Mouse (Mus musculus) embryonic fibroblast, embryonic 13.5 days (primary cell): ENCODE results near the gene Smarcb1. TPM values are rescaled to one million over a fixed set of nuclear protein-coding genes. Genes with fewer than 3 reads are reported as not detected.

Source experiments
- H3K27ac ChIP-seq: 2 replicates; pipeline ENCODE4 v1.5.1; 2012; ENCODE audit warnings: low read length, control low read depth, inconsistent platforms; ENCODE audit not compliant: insufficient read depth
- H3K4me1 ChIP-seq: 2 replicates; pipeline ENCODE4 v1.6.1; 2011; ENCODE audit warnings: low read length; ENCODE audit not compliant: control insufficient read depth, insufficient read depth
- H3K4me3 ChIP-seq: 2 replicates; pipeline ENCODE4 v1.5.1; 2011; ENCODE audit warnings: mild to moderate bottlenecking, control low read depth, low read length; ENCODE audit not compliant: insufficient read depth
- CTCF ChIP-seq: IDR thresholded peaks from 2 replicates; pipeline ENCODE4 v1.5.1; 2011; ENCODE audit warnings: mild to moderate bottlenecking, control low read depth, low read length, moderate library complexity, borderline replicate concordance; ENCODE audit not compliant: insufficient read depth
- POLR2A ChIP-seq: IDR thresholded peaks from 2 replicates; pipeline ENCODE4 v1.6.1; 2011; ENCODE audit warnings: low read depth, mild to moderate bottlenecking, control low read depth, low read length, moderate library complexity
- polyA plus RNA-seq: library from polyadenylated mRNA; stranded (reverse); fragments of >200 nt; gene quantifications from 2 replicates; pipeline ENCODE4 v1.2.4, GENCODE M21; 2011; ENCODE audit warnings: low read depth; ENCODE audit not compliant: missing spikeins, insufficient read length

The Smarcb1 gene
- polyA plus RNA-seq, 1 experiment, result 77.9 TPM

DNA sequence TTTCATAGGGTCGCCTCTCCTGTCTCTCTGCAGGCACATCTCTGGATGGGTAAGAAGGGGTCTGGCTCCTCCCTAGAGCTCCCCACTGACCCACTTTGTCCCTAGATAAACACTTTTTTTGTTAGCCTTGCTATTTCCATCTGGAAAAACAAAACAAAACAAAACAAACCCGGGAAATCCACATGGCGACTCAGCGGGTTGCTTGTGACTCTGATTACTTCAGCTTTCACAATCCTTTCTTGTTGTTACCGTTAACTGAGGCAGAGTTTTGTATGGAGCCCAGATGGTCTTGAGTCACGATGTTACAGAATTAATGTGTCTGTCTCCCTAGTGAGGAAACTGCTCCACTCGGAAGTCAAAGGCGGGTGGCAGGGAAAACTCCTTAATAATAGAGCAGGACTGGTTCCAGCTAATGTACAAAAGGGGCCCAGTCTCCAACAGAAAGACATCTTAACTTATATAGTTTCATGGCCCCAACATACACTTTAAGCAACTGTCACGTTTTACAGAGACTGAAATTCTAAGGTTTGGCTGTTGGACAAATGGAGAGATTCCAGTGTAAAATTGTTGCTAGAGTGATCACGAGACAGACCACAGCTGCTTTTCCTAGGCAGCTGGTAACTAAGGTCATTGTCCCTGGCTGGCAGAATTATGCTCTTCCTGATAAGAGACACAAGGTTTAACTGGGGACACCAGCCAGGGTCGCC lies 22.8 kb upstream of the Smarcb1 start:
- Histone ChIP-seq H3K4me3 (no peak overlapping the region), H3K4me1 (no peaks in the 10 kb centered on the region; the same call in 1 of the 2 replicates), H3K27ac (peak overlapping the region; percentile 84)
- TF ChIP-seq POLR2A (no peak), CTCF (no peak)

DNA sequence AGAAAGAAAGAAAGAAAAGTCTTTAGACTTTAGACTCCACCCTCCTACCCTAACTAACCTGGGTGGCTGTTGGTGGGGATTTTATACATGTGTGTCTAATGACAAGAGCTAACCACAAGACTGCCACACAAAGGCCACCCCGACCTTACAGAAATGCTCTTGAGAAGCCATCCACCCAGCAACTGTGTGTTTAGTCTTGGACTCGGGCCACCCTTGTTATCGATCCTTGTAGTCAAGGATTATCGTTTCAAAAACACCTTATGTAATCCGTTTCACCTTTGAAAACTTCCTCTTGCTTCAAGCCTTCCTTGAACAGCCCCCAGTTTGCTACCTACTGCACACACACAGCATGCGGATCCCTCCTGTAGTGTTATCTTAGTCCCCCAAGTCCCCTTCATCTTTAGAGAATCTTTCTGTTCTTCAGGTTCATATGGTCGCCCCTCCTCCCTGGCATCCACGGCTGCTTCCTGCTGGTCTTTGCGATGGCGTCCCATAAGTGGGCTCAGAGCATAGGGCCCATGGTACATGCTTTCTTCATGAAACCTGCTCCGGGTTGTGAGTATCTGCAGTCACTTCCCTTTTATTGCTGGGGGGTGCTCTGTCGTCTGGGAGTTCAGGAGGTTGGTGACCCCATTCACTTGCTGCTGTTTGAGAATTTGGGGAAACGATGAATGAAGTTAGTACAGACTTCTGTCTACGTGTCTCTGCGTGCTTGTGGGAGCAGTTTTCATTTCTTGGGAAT lies 21.5 kb upstream of the Smarcb1 start, which contains the start of gene Vpreb3:
Vpreb3 (plus strand) TSS at position 322 of the 742 bp plus-strand sequence.
- no peak for TF ChIP-seq CTCF
- no peak for TF ChIP-seq POLR2A
- Histone ChIP-seq H3K27ac (peak within 1 kb of the TSS; percentile 84), H3K4me1 (no peaks in the 10 kb centered on the region; the same call in 1 of the 2 replicates), H3K4me3 (no peak within 1 kb of the TSS)

DNA sequence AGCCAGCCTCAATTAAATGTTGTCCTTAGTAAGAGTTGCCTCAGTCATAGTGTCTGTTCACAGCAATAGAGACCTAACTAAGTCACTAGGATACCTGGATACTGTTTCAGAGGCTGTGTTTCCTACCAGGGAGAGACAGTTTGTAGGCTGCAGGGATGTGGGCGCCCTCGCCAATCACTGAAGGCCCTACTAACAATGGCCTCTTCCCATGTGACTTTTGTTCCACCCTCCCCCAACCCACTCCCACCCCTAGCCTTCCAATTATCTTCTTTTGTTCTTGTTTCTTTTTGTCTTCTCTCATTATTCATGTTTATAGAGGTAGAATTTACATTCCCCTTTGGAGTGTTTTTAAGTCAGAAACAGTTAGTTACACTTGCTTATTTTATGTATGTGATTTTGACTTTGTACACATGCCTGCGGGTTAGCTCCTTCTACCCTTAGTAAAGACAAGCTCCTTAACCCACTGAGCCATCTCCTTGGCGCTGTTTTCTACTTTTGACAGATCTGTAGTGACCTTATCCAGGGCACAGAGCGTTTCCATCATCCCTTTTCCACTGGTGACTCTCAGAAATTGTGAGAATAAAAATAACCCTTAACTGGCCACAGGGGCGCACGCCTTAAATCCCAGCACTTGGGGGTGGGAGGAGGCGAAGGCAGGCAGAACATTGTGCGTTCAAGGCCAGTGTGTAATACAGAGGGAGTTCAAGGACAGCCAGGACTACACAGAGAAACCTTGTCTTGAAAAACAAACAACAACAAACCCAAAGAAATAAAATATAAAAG lies 19.8 kb upstream of the Smarcb1 start:
- H3K27ac ChIP-seq, result no peak overlapping the region
- H3K4me1 ChIP-seq, result no peaks in the 10 kb centered on the region; the same call in 1 of the 2 replicates
- no peak overlapping the region for H3K4me3 ChIP-seq
- TF ChIP-seq POLR2A (no peak), CTCF (no peak)

DNA sequence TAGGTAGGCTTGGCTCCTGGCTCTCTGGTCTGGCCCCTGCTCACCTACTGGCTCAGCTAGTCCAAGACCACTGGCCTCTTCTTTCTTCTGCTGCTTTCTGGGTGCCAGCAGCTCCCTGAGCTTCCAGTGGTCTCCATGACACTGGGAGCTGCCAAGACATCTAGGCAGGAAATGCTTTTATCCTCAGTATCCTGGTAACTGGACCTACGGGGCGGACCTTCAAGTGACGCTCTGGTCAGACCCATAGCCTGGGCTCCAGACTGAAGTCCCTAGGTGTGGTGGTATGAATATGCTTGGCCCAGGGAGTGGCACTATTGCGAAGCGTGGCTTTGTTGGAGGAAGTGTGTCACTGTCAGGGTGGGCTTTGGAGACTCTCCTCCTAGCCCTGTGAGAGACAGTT lies 19.1 kb upstream of the Smarcb1 start, which contains the start of gene Gm867:
Gm867 (minus strand) TSS at position 153 of the 400 bp plus-strand sequence.
- H3K4me1 ChIP-seq, result no peaks in the 10 kb centered on the region; the same call in 1 of the 2 replicates
- H3K4me3 ChIP-seq, result no peak within 1 kb of the TSS
- no peak for TF ChIP-seq CTCF
- no peak for TF ChIP-seq POLR2A
- H3K27ac ChIP-seq, result no peak within 1 kb of the TSS

DNA sequence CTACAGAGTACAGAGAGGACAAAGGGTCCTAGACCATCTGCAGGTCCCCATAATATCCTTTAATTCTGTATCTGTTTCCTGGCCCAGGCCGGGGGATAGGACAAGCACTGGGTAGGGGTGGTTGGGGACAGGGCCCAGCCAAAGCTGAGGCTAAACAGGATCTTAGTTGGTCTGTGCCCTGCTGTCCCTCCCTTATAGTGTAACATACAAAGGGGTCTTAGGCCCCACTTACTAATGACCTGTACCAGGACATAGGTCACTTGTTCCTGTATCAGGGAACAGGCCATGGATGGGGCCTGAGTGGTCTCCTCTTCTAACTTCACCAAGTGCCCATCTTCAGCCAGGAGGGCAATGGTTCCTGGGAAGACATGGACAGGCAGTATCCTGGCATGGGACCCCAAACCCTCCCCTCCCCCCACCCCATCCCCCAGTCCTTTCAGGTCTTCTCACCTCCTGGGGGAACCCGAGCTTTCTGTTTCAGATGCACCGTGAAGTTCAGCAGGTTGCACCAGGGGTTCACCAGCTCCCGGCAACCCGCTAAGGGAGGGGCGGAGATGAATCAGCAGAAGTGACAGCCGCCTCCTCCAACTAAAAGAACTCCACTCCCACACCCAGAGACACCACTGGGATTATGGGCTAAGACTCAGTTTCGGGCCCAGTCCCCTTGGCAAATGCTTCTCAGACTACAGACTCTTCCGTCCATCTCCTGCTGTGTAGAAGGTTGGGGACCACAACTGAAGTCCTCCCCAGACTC lies 18.2 kb upstream of the Smarcb1 start:
- TF ChIP-seq CTCF (no peak), POLR2A (no peak)
- H3K4me1 ChIP-seq, result peaks cover 3% of the 10 kb centered on the region
- no peak overlapping the region for H3K4me3 ChIP-seq
- H3K27ac ChIP-seq, result no peak overlapping the region

DNA sequence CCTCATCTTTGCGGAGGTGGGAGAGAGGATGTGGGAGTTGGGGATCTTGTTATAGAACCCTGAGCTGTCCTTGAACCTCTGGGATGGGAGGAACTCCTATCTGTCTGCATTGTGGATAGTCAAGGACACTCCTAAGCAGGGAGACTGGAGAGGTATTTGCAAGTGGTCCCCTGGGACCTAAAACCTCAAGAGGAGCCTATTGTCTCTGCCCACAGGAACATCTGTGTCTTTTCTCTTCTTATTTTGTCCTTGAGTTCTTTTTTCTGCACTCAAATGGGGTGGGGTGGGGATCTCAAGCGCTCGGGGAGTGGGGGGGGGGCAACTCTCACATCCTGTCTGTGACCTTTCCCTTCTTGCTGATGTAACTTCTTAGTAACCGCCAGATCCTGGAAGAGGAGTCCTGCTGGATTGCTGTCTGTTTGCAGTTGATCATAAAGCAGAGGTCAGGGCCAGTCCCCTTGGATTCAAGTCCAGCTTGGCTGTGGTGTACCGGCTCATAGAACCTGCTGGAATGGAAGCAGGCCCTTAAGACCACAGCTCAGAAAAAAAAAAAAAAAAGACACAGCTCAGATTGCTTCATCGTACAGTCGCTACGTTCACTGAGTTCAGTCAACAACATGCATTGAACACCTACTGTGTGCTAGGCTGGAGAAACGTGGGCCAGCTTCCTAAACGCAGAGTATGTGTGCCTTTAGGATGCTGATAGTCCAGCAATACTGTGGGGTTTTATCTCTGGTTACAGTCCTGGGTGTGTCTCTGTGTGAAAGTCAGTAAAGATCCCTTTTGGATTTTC lies 16.6 kb upstream of the Smarcb1 start:
- no peak overlapping the region for H3K4me3 ChIP-seq
- no peak for TF ChIP-seq CTCF
- no peak for TF ChIP-seq POLR2A
- peaks cover 3% of the 10 kb centered on the region for H3K4me1 ChIP-seq
- H3K27ac ChIP-seq, result peak overlapping the region; percentile 77

DNA sequence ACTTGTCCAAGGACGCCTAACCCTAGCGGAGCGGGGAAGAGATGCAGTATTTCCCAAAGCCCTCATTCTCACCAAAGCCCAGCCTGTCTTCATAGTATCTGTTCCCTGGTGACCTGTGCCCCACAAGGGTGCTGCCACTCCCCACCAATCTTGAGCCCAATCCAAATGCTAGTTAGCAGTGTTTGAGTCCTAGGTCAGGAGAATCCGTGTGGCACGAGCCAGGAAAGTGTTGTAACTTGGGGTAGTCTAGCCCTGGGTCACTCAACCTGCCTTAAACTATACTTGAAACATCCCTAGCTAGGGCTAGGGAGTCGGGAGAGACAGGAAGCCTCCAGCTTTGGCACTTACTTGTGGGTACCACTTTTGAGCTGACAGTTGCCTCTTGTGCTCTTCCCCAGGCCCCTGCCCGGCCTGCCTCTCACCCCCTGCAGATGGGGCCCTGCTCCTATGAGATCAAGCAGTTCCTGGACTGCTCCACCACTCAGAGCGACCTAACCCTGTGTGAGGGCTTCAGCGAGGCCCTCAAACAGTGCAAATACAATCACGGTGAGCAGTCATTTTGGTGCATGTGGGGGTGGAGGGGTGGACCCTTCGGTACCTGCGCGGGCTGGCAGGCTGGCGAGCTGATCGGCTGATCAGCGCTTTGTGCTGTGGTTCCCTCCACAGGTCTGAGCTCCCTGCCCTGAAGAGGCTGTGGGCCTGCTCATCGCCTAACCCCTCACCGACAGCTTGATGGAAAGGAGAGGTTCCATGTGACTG lies 15.7 kb upstream of the Smarcb1 start:
- TF ChIP-seq POLR2A, result no peak
- TF ChIP-seq CTCF, result no peak
- Histone ChIP-seq H3K27ac (no peak overlapping the region), H3K4me3 (no peak overlapping the region), H3K4me1 (peaks cover 5% of the 10 kb centered on the region)

DNA sequence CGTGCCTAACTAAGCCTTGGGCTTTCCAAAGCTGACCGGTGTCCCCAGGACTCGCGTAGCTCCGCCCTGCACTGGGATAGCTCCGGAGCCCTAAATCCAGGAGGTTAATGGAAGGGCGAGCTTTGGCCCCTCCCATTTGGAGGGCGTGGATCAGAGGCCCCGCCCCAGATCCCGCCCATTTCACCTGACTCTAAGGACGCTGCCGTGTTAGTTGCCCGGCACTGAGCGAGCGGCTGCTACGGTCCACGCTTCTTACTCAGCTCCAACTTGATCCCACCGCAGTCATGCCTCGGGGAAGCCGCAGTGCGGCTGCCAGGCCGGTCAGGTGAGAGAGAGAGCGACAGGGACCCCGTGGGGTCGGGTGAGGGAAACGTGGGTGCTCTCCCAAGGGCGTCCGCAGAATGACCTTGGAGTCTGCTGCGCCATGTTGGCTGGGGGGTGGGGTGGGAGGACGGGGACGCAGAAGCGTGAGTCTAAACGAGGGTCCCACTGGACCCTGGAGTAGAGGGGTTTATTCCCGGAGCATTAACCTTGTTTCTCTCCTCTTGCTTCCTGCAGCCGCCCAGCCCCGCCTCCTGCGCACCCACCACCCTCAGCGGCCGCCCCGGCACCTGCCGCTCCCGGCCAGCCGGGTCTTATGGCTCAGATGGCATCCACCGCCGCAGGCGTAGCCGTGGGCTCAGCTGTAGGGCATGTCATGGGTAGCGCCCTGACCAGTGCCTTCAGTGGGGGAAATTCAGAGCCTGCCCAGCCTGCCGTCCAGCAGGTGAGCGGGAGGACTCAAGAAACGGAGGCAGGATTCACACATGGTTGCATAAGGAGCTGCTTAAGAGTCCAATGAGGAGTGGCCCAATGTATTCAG lies 14.5 kb upstream of the Smarcb1 start, which contains the start of gene Mmp11:
Mmp11 (minus strand) TSS at position 817 of the 862 bp plus-strand sequence.
- Histone ChIP-seq H3K27ac (no peak within 1 kb of the TSS), H3K4me3 (peak within 1 kb of the TSS; percentile 44), H3K4me1 (peaks cover 5% of the 10 kb centered on the region)
- TF ChIP-seq POLR2A (0 out of 2 replicates have a peak, but pooled peaks have one; percentile 36), CTCF (no peak)
